In the genomic region with DNA sequence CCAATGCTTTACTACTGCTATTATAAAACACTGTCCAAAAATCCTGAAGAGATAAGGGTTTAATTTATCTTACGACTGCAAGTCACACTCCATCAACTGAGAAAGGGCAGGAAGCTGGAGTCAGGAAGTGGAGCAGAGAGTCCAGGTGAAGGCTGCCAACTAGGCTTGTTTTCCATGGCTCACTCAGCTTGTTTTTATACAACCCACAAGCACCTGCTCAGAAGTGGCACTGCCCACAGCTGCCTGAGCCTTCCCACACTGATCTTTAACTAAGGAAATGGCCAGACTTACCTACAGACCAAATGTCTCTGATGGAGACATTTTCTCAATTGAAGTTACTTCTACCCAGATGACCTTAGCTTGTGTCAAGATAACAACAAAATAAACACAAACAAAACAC, we compare ENCODE assay signal across 20 mouse cellular contexts. TPM values are rescaled to one million over a fixed set of nuclear protein-coding genes. Genes with fewer than 3 reads are reported as not detected.
DNase-seq lines count a peak whose midpoint lies in the region; ATAC-seq and TF ChIP-seq lines count a peak whose summit lies in the region.
"Had no signal": no experiment of that assay in that cellular context is flagged by ENCODE, and none has a peak within 500 bp of the region (broad histone marks: within the 10 kb centered on the region; RNA-seq: fewer than 3 reads in every experiment).

No protein-coding gene starts in this region.

- DNase-seq in cerebellum, adult 2 months, result peak; percentile 27 to 42
- no peak for DNase-seq in cerebellum, adult 9-10 months
- DNase-seq in kidney, adult 2 months, result peak; percentile 71
- DNase-seq in kidney, postnatal 10 days, result peak; percentile 33
- no peak for DNase-seq in embryo, embryonic 11 days
- DNase-seq in layer of hippocampus, postnatal 25 days (ENCODE audit: extremely low spot score in 1 of 2, low spot score in 1 of 2), result no peak
- DNase-seq: B cell, adult 2 months; right cerebral cortex, postnatal 25 days; thymus, adult 18-20 months had no signal

- no peak overlapping the region for H3K4me3 ChIP-seq in cerebellum, adult 2 months (replicated peaks; ENCODE audit: insufficient read depth, low read depth, low read length)
- no peak overlapping the region for H3K4me3 ChIP-seq in kidney, adult 2 months (ENCODE audit: insufficient read depth, low read depth, low read length)
- H3K4me3 ChIP-seq in kidney, embryonic 16.5 days (ENCODE audit: low read length), result no peak overlapping the region
- H3K4me3 ChIP-seq in embryonic fibroblast, embryonic 13.5 days (ENCODE audit: insufficient read depth, low read length), result no peak overlapping the region
- H3K4me3 ChIP-seq: embryonic facial prominence, embryonic 12.5 days; forebrain, embryonic 12.5 days; hindbrain, embryonic 15.5 days; lung, embryonic 15.5 days; midbrain, embryonic 12.5 days had no signal

- no peak overlapping the region for H3K9ac ChIP-seq in kidney, embryonic 16.5 days (replicated peaks; ENCODE audit: low read length)
- H3K9ac ChIP-seq: embryonic facial prominence, embryonic 12.5 days; forebrain, embryonic 12.5 days; hindbrain, embryonic 15.5 days; lung, embryonic 15.5 days; midbrain, embryonic 12.5 days had no signal

- 8% methylated on average over 1 of the region's 1 CpGs for WGBS in cerebellum, adult 2 months
- WGBS in kidney, adult 2 months, result 9% methylated on average over 1 of the region's 1 CpGs
- WGBS in kidney, embryonic 16.5 days, result 24% methylated on average over 1 of the region's 1 CpGs

- H3K27me3 ChIP-seq in cerebellum, adult 2 months (ENCODE audit: control insufficient read depth, insufficient read depth, low read length), result no peaks in the 10 kb centered on the region
- H3K27me3 ChIP-seq in kidney, adult 2 months (replicated peaks; ENCODE audit: control insufficient read depth, insufficient read depth, low read length), result no peaks in the 10 kb centered on the region
- H3K27me3 ChIP-seq in kidney, embryonic 16.5 days (ENCODE audit: insufficient read depth, low read length), result no peaks in the 10 kb centered on the region
- H3K27me3 ChIP-seq: embryonic facial prominence, embryonic 12.5 days; forebrain, embryonic 12.5 days; hindbrain, embryonic 15.5 days; lung, embryonic 15.5 days; midbrain, embryonic 12.5 days had no signal

- H3K27ac ChIP-seq in cerebellum, adult 2 months (ENCODE audit: insufficient read depth, low read length), result no peak overlapping the region
- no peak overlapping the region for H3K27ac ChIP-seq in kidney, adult 2 months (ENCODE audit: insufficient read depth, low read depth, low read length)
- H3K27ac ChIP-seq in kidney, embryonic 16.5 days (ENCODE audit: low read length), result no peak overlapping the region
- H3K27ac ChIP-seq in embryonic fibroblast, embryonic 13.5 days (ENCODE audit: insufficient read depth, low read length), result peak overlapping the region; percentile 1; the same call in 1 of the 2 replicates
- H3K27ac ChIP-seq: embryonic facial prominence, embryonic 12.5 days; forebrain, embryonic 12.5 days; hindbrain, embryonic 15.5 days; lung, embryonic 15.5 days; midbrain, embryonic 12.5 days had no signal

- TF ChIP-seq CTCF in cerebellum, adult 2 months (IDR thresholded peaks at IDR 0.05; ENCODE audit: borderline replicate concordance, insufficient read depth, low read depth, low read length), result no peak
- TF ChIP-seq CTCF in kidney, adult 2 months (conservative IDR thresholded peaks at IDR 0.05; ENCODE audit: insufficient read depth, insufficient read length, low read depth, low read length), result no peak
- no peak for TF ChIP-seq CTCF in embryonic fibroblast, embryonic 13.5 days (IDR thresholded peaks at IDR 0.05; ENCODE audit: borderline replicate concordance, insufficient read depth, low read length)

- H3K9me3 ChIP-seq in kidney, embryonic 16.5 days (ENCODE audit: low read length), result no peaks in the 10 kb centered on the region
- H3K9me3 ChIP-seq: embryonic facial prominence, embryonic 12.5 days; forebrain, embryonic 12.5 days; hindbrain, embryonic 15.5 days; lung, embryonic 15.5 days; midbrain, embryonic 12.5 days had no signal

- H3K4me1 ChIP-seq in cerebellum, adult 2 months (ENCODE audit: control insufficient read depth, insufficient read depth, low read length), result peaks cover 3% of the 10 kb centered on the region; the same call in 1 of the 2 replicates
- H3K4me1 ChIP-seq in kidney, adult 2 months (ENCODE audit: control insufficient read depth, insufficient read depth, low read length), result peaks cover 4% of the 10 kb centered on the region
- H3K4me1 ChIP-seq in kidney, embryonic 16.5 days (ENCODE audit: insufficient read depth, low read length), result 0 out of 2 replicates have a peak, but pooled peaks cover 4% of the 10 kb centered on the region
- H3K4me1 ChIP-seq in embryonic fibroblast, embryonic 13.5 days (ENCODE audit: control insufficient read depth, insufficient read depth, low read length), result peaks cover 7% of the 10 kb centered on the region; the same call in 1 of the 2 replicates
- H3K4me1 ChIP-seq: embryonic facial prominence, embryonic 12.5 days; forebrain, embryonic 12.5 days; hindbrain, embryonic 15.5 days; lung, embryonic 15.5 days; midbrain, embryonic 12.5 days had no signal

- no peaks in the 10 kb centered on the region for H3K36me3 ChIP-seq in kidney, adult 2 months (ENCODE audit: control insufficient read depth, insufficient read depth, low read length)
- 0 out of 2 replicates have a peak, but pooled peaks cover 2% of the 10 kb centered on the region for H3K36me3 ChIP-seq in kidney, embryonic 16.5 days (ENCODE audit: insufficient read depth, low read length)
- H3K36me3 ChIP-seq: embryonic facial prominence, embryonic 12.5 days; forebrain, embryonic 12.5 days; hindbrain, embryonic 15.5 days; lung, embryonic 15.5 days; midbrain, embryonic 12.5 days had no signal

- TF ChIP-seq POLR2A in cerebellum, adult 2 months (IDR thresholded peaks at IDR 0.05; ENCODE audit: borderline replicate concordance, insufficient read depth, low read length), result no peak
- no peak for TF ChIP-seq POLR2A in kidney, adult 2 months (IDR thresholded peaks at IDR 0.05; ENCODE audit: low read depth, low read length)
- no peak for TF ChIP-seq POLR2A in embryonic fibroblast, embryonic 13.5 days (IDR thresholded peaks at IDR 0.05; ENCODE audit: low read depth, low read length)

- ATAC-seq in kidney, embryonic 16.5 days (ENCODE audit: low FRiP score, low TSS enrichment), result no peak

- H3K4me2 ChIP-seq in kidney, embryonic 16.5 days (replicated peaks; ENCODE audit: low read depth, low read length), result no peak overlapping the region
- H3K4me2 ChIP-seq: embryonic facial prominence, embryonic 12.5 days; forebrain, embryonic 12.5 days; hindbrain, embryonic 15.5 days; lung, embryonic 15.5 days; midbrain, embryonic 12.5 days had no signal

RNA-seq across cellular contexts. Expression of a gene that starts 11.3 kb away (rescaled TPM):
- 39.7 and 43.3 TPM in 2 replicates for polyA plus RNA-seq in cerebellum, adult 2 months (2012; rRNA removed)
- 25.4 and 30.6 TPM in 2 replicates for polyA plus RNA-seq in kidney, adult 2 months (2012; rRNA removed)
- polyA plus RNA-seq in kidney, embryonic 16.5 days (2015; fragmentation: Nextera tagmentation; extraction: Ambion mirVana), result 29.1 and 29.2 TPM in 2 replicates
- polyA plus RNA-seq in embryonic fibroblast, embryonic 13.5 days (2011; ENCODE audit: insufficient read length, low read depth, missing spikeins), result 52.9 and 62.1 TPM in 2 replicates
- total RNA-seq in layer of hippocampus, postnatal 25 days (2021), result 10 to 100 TPM; 48.5 to 49.8 TPM

RNA-seq across cellular contexts. Expression of a gene that starts 51.1 kb away (rescaled TPM):
- not detected in 2 replicates for polyA plus RNA-seq in cerebellum, adult 2 months (2012; rRNA removed)
- not detected in 2 replicates for polyA plus RNA-seq in kidney, adult 2 months (2012; rRNA removed)
- not detected in 2 replicates for polyA plus RNA-seq in kidney, embryonic 16.5 days (2015; fragmentation: Nextera tagmentation; extraction: Ambion mirVana)
- polyA plus RNA-seq in embryonic fibroblast, embryonic 13.5 days (2011; ENCODE audit: insufficient read length, low read depth, missing spikeins), result not detected in 2 replicates
- not detected for total RNA-seq in layer of hippocampus, postnatal 25 days (2021)
- total RNA-seq: left cerebral cortex, adult 18-20 months had no signal
- polyA plus RNA-seq: embryonic facial prominence, embryonic 12.5 days; forebrain, embryonic 12.5 days; heart, embryonic 16.5 days; hindbrain, embryonic 15.5 days; large intestine, adult 2 months; limb, embryonic 14.5 days; lung, embryonic 15.5 days; midbrain, embryonic 12.5 days had no signal

Comparison
In these comparisons a context has a peak if more than half of its experiments do, and no peak if none do; other contexts are left out.
1. DNase-seq: peak in cerebellum, adult 2 months (2 of 2), kidney, adult 2 months (single experiment) and kidney, postnatal 10 days (single experiment); none in cerebellum, adult 9-10 months (single experiment), embryo, embryonic 11 days (single experiment) and layer of hippocampus, postnatal 25 days (0 of 2).